Mouse (Mus musculus) brown adipose tissue, adult 24 weeks (tissue): ENCODE measurements around the gene Ovgp1. TPM values are rescaled to one million over a fixed set of nuclear protein-coding genes. Genes with fewer than 3 reads are reported as not detected.

Experiments
- polyA plus RNA-seq: library from polyadenylated mRNA; stranded (reverse); fragments of >200 nt; gene quantifications from 2 replicates; pipeline ENCODE4 v1.2.4, GENCODE M21; 2012; ENCODE audit not compliant: missing spikeins, insufficient read depth, insufficient read length

Gene Ovgp1
- polyA plus RNA-seq, 1 experiment, result 0.67 TPM

Other genes starting within 250 kb of the Ovgp1 start
- 103 and 111 TPM in 2 replicates for gene Rap1a, start 172.4 kb upstream of the Ovgp1 start, polyA plus RNA-seq
- not detected in 2 replicates for gene Adora3, start 102.9 kb upstream of the Ovgp1 start, polyA plus RNA-seq
- gene Tmigd3, start 102.8 kb upstream of the Ovgp1 start, polyA plus RNA-seq, result not detected in 2 replicates
- gene I830077J02Rik, start 41.0 kb upstream of the Ovgp1 start, polyA plus RNA-seq, result 2.4 and 4.1 TPM in 2 replicates
- gene Wdr77, start 14.3 kb upstream of the Ovgp1 start, polyA plus RNA-seq, result 21.2 and 22.0 TPM in 2 replicates
- 1,766 and 2,018 TPM in 2 replicates for gene Atp5f1, start 13.6 kb upstream of the Ovgp1 start, polyA plus RNA-seq
- gene Pifo, start 40.9 kb downstream of the Ovgp1 start, polyA plus RNA-seq, result not detected in 2 replicates
- not detected in 2 replicates for gene Chil5, start 59.1 kb downstream of the Ovgp1 start, polyA plus RNA-seq
- not detected in 2 replicates for gene Chia1, start 139.5 kb downstream of the Ovgp1 start, polyA plus RNA-seq
- gene Chil3, start 193.9 kb downstream of the Ovgp1 start, polyA plus RNA-seq, result not detected in 2 replicates
- gene Chil4, start 245.8 kb downstream of the Ovgp1 start, polyA plus RNA-seq, result not detected in 2 replicates